Mouse (Mus musculus) urinary bladder, postnatal 10 days (tissue): ENCODE results near the gene Pik3r1.

Experiments used
- DNase-seq: peaks from one replicate; pipeline ENCODE4 v3.0.0; 2022; ENCODE audit warnings: low spot score

Pik3r1 gene

DNA sequence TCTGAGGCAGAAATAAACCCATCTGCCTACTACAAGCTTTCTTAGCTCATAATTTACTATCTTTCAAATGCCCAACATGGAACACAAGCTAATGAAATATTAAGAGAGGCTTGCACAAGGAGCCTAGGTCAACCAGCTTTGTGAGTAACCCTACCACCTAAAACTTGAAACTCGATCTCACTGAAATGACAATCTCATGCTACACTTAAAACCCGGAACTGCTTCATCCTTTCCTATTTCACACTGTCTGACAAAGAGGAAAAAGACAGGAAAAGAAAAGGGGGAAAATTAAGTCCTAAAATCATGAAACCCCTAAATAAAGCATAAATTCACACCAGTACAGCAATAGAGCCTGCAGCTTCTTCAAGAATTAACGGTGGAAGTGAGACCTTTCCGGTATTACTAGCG, 1.4 kb downstream of the Pik3r1 start:
- DNase-seq, result no peak

DNA sequence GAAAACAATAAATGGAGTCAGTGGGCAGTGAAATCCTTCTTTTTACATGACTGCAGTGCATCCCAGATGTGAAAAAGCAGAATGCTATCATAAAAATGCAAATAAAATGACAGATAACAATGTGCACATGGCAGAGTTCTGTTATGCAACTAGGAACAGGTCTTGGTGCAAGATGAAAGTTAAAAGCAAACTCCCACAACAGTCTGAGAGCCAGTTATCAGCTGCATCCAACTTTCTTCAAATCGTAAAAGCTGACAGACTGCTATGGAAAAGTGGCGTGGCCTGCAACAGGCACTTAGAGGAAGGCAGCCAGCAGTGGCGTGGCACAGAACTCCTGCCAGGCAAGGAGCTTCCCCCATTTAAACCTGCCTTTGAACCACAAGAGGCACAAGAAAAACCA, 2.0 kb downstream of the Pik3r1 start:
- DNase-seq, result no peak

DNA sequence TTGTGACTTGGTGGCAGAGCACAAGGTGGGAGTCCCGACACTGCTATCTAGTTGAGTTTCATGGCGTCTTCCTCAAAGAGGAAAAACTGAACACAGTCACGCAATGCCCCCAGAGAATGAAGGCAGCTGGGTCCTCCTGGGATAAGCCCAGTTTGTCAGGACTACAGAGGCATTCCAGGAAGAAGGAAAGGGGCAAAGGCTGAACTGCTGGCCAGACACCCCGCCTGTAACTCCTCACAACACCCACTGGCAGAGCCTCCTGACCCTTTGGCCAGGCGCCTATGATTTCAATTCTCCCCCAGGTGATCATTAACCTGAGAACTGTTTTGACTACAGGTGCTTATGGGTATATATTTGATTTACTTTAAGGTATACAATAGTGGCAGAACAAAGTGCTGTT, 3.9 kb downstream of the Pik3r1 start:
- no peak for DNase-seq

DNA sequence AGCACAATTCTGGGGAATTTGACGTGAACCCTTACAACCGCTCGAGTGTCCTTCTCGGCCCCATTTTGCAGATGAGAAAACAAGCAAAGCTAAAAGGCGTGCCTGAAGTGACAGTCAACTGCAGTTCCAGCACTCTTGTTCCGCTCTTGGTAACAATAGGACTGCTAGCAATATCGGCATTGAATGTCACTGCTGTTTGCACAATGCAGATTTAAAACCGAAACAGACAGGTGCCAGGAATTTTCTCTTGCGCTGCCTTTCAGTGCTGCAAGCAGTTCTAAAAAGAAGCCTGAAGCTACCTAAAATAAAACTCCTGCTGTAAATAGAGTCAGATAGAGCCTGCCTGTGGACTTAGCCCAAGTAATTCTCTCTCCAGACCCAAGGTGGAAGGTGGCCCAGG, 4.3 kb downstream of the Pik3r1 start:
- no peak for DNase-seq

DNA sequence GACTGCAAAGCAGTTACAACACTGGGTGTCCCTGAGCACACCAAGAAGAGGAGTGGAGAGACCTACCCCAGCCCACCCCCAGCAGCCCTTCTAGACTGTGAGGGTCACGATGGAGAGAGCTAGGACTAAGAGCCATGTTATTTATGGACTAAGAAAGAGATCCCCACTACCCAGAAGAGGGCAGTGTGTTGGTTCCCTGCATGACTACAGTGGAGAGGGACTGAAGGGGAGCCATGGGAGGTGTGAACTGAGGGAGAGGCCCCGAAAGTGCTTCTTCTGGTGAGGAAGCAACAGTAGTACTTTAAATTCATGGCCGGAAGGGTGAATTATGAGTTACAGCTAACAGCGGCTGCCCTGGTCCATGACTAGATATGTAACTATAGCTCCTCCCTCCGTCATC, 4.9 kb downstream of the Pik3r1 start:
- DNase-seq, result no peak

DNA sequence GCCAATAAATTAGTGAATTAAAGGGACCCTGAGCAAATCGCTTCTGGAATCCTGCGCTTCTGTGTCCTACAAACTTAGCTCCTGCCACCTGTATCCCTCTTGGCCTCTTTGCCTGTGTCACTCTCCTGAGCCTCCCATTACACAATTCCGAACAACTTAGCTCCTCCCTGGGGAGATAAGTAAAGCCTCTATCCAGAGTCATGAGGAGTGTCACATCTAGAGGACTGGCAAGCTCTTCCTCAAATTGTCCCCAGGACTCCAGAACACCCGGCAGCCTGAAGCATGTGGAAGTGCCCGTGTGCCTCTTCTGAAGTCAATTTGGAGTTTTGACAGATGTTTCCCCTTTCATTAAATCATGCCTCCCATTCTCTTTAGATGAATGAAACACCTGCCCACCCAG, 6.4 kb downstream of the Pik3r1 start:
- DNase-seq, result no peak

DNA sequence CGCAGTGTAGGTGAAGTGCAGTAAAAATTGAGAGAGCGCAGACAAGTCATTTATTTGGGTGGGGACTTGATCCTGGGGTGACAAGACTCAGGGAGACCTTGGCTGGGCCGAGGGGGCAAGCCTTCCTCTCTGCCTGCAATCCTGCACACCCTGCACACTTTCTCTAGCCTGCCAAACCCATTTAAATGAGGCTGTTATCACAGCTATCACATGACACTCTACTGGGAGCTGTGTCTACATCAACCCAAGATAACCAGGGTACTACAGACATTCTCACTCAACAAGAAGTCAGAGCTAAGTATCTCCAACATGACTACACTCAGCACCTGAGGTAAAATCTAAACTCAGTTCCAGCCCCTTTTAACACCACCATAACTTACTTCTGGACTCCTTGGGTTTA, 7.1 kb downstream of the Pik3r1 start:
- no peak for DNase-seq

DNA sequence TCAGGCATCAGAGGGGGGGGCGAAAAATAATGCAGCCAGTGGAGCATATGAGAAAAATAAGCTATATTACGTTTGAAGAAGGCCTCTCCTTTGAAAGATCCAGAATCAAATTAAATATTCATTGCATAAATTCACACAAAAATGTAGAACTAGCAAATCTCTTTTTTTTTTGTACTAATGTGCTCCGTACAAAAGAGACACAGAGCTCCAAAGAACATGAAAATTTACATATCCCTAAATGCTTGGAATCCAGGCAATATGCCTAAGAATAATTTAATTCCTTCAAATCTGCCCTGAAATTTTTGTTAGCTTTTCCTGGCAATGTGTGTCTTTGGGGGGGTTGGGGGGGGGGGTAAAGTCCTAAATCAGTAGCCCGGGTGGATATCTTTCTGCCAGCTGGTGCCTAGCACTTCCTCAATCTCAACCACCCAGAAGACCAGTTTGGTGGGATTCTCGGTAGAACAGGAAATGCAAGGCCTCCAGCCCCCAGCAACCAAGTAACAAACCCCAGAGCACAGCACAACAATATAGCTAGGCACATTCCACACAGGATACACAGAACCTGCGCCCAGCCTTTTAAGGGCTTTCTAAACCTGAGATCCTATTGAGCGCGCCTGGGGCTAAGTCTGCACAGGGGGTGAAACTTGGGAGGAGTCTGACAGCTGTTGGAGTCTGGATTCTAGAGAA, 7.9 kb downstream of the Pik3r1 start:
- DNase-seq, result no peak

DNA sequence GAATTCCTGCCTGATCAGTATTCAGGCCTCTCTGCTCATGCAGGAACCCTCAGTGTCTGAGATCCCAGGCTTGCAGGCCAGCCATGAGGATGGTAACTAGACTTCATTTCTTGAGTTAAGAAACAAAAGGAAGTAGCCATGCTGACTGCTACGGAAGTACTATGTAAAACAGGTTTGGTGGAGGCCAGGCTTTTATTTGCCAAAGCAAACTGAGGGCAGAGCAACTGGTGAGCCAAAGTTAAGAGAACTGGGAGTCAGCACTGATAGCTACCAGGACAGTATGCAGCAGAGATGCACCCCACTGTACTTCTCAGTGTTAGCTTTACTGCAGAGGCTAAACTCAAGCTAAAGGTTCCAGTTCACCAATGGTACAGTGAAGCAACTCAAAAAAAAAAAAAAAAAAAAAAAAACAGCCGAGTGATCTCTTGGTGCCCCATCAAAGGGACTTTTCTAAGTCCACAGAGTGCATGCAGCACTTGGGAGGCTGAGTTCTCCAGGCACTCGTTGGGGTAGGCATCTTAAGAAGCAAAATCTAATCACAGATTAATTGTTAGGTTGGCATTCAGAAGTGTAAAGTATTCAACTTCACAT, 8.6 kb downstream of the Pik3r1 start:
- no peak for DNase-seq

DNA sequence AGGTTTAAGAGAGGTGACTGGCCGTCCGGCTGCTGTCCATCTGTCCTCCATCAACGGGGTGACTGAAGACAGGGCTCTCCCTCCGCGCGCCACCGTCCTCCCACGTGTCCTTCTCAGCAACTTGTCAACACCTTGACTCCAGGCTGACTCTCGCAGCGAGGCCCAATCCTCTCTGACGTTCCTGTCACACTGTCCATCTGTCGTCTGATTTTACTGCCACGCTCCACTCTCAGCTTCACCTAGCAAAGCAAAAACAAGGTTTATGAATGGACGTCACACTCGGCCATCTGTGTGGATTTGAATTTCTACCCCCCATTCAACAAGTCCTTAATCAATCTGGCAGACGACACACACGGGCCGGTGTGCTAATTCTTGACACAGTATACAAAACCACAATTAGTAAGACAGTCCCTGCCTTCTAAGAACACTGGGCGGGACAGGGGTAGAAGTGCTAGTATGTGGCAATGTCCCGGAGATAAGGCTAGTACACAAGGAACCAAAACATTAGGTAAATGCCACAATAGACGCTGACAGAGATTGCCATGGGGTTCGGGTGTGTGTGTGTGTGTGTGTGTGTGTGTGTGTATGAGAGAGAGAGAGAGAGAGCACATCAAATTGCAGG, 10.1 kb downstream of the Pik3r1 start:
- no peak for DNase-seq

DNA sequence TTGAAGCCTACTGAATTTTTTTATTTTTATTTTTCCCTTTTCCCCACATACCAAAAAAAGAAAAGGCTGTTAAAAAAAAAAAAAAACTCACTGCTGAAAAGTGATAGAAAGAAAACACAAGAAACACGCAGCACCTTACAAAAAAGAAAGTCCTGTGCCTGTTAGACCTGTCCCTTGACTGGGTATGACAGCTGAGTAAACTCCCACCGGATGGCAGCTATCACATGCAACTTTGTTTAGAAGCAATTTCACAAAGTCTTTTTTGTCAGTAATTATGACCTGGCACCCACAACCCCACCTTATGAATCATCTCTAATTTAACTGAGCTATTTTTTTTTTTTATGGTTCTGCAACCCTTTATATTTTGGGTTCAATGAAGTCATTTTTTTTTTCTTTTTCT, 12.8 kb downstream of the Pik3r1 start:
- DNase-seq, result no peak

DNA sequence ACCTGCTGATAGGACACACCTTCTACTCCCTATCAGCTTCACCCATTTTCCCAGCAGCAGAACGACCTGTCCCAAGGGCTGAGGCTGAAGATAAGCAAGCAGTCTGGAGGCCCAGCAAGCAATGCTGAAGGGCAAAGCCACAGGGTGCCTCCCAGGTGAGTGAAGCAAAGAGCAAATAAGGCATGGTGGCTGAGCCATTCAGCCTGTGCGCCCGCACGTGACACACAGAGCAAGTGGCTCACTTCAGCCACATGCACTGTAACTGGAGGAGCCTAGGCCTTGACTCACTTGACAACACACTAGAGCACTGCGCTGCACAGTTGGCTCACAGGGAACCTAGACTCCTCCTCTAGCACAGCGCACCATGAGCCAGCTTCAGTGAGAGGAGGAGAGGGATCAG, 14.4 kb downstream of the Pik3r1 start:
- no peak for DNase-seq

DNA sequence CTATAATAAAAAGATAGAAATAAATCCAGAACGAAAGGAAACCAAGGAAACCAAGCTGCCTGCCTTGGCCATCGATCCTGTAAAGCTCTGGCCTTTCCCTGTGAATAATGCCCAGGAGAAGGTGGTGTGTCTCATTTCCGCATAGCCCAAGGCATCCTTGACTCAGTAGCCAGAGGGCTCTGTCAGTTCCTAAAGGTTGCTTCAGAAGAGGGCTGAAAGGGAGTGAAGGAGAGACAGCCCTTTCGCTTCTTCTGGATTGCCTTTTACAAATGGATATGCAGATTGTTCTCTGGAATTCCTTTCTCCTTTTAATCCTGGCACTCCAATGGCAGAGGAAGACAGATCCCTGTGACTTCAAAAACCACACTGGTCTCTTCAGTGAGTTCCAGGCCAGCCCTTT, 16.2 kb downstream of the Pik3r1 start:
- DNase-seq, result no peak

DNA sequence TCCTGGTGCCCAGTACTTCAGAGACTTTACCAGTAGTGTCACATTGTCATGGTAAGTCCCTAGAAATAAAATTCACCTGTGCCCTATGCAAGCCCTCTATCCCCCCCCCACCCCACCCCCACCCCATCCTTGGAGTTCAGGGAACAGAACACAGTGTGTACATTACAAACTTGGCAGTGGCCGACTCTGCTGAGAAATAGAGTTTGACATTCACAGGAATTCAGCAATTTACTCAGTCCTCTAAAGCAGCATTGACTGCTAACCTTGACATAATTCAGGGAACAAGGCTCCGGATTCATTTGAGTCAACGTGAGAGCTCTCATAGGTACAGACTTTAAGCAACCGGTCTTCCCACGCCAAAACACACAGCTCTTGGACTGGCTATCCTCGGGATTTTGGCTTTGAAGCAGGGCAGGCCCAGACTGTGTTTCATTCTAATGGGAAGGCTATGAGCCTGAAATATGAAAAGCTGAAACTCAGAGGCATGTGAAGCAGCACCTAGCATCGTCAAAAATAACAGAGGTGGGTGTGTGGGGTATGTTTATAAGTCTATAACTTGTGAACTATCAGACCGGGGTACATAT, 21.9 kb downstream of the Pik3r1 start:
- DNase-seq, result no peak

DNA sequence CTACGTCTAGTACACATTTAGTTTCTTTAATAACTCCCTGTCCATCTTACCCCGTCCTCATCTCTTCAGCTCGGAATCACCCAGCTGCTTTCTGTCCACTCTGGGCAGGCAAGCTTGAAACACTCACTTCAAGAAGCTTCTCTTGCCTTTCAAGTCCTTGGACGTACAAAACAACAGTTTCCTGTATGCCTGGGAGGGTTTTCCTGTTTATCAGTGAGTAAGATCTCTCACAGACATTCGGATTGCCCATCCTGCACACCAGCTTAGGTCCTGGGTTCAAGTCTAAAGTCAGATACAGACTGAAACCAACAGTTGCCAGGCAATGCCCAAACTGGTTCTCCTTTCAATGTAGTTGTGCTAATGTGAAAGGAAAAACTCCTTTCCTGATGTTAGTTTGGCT, 23.1 kb downstream of the Pik3r1 start:
- no peak for DNase-seq

DNA sequence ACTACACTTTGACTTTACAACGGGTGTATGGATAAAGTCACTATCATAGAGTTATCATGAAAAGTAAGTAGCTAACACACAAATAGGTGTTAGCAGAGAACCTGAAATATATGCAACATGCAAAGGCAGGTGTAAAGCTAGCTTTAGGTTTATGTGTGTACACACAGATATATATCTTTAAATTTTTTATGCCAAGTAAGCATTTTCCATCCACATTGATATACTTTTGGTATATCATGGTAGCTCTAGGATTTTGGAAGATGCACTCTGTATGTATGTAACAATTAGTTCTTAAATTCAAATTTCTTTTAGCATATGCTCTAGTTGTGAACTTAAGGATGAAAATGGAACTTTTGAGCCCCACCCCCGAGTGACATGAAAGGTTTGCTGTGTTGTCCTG, 24.0 kb downstream of the Pik3r1 start:
- DNase-seq, result no peak

DNA sequence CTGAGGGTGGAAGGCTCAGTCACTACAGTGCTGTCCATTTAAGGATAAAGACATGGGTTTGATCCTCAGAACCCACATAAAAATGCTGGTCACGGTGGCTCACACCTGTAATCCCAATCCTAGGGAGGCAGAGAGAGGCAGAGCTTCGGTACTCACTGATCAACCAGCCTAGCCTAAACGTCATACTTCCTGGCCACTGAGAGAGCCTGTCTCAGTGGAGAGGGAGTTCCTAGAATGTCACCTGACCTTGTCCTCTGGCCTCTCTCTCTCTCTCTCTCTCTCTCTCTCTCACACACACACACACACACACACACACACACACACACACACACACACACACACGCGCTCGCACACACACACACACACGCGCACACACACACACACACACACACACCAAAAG, 24.8 kb downstream of the Pik3r1 start:
- no peak for DNase-seq

DNA sequence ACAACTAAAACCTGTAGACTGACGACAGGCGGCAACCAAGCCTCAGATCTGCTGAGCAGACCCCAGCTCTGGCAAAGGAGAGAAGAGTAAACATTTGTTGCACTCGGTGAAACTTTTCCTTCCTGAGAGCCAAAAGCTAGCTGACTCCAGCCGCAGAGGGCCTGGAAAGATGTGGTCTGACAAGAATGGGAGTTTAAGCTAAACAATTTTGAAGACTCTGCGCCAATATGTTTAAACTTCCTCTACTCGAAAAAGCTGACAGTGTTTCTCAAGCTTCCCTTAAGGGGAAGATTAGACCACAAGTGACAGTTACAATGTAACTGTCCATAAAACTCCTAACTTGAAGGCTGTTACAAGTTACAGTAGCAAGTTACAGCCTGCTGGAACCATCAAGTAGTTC, 25.4 kb downstream of the Pik3r1 start:
- DNase-seq, result no peak

DNA sequence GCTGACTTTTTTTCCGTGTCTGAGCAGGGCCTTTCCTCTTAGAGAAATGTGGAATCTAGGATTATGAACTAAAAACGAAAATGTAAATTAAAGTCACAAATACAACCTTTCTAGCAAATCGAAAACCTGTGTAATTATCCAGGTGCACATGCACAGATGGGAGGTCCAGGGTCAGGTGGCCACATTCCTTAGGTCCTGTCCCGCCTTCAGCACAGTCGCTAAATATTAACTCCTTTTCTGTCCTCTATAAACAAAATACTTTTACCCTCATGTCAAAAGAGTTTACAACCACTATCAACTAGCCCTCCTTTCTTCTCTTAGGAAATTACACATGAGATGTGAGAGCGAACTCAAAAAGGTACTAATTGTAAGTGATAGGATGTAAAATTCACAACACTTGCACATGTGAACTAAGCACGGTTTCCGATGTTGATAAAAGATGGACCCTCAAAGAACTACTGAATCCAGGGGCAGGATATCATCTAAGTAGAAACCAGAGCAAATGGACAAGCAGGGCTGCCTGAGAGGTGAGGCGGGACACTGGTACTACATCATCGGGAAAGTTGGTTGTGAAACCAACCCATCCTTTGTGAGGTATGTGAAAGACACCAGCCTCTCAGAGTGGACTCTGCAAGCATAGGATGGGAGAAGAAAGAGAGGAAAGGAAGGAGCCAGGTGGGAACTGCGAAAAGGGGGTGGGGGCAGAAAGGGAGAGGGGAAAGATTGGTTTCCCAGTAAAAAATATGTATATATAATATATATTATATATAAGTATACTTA, 26.3 kb downstream of the Pik3r1 start:
- DNase-seq, result no peak

DNA sequence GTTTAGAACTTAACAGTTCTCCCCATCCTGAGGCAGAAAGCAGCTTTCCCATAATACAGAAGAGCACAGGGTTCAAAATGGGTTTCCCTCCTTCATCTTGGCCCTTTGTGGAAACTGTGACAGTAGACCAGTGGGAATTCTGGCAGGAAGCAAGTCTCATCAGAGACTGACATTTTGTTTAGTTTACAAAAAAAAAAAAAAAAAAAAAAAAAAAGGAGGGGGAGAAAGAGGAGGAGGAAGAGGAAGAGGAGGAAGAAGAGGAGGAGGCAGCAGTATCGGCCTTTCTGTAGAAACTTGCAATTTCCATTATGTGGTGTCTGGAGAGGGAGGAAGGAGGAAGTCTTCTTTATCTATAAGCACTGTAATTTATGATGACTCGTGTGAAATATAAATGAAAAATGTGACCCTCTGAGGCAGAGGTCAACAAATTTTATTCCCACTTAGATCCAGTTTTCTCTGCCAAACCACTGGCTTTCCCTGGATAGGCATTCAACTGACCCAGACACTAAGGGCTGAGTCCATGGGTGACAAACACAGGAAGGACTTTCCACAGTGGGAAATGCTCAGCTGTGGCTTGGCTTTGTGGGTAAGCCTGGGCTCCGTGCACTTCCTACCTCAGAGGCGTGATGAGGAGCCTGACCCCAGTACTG, 28.2 kb downstream of the Pik3r1 start:
- DNase-seq, result no peak

DNA sequence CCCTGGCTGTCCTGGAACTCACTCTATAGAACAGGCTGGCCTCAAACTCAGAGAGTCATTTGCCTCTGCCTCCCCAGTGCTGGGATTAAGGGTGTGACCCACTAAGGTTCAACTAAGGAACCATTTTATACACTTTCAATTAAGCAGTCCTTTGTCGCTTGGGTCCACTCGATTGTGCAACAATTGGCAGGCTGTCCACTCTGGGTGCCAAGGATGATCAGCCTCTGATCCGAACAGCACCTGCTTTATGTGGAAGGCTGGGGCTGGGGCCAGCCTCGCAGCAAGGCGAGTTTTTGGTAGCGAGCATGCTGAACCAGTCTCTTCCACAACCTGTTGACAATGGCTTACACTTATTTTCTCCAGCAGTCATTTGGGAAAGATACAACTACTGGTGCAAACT, 29.2 kb downstream of the Pik3r1 start:
- no peak for DNase-seq
